Mouse (Mus musculus): ENCODE results near the gene Gm16253.

The Gm16253 gene

GRCm38 (mm10) chr3:96573611-96574511 is 2.9 kb upstream of the Gm16253 start:
- DNase-seq (ENCODE audit: low spot score) = no peak

GRCm38 (mm10) chr3:96575272-96575984 is 1.4 kb upstream of the Gm16253 start:
- DNase-seq (ENCODE audit: low spot score) = peak; percentile 29

GRCm38 (mm10) chr3:96576005-96576658 is 652 bp upstream of the Gm16253 start:
- DNase-seq (ENCODE audit: low spot score) = peak; percentile 47

GRCm38 (mm10) chr3:96577566-96577965 is 782 bp downstream of the Gm16253 start:
- DNase-seq (ENCODE audit: low spot score) = no peak

GRCm38 (mm10) chr3:96578561-96579238 is 1.9 kb downstream of the Gm16253 start:
- DNase-seq (ENCODE audit: low spot score) = no peak

- no peak for DNase-seq (ENCODE audit: low spot score)
These were observed 2.5 kb downstream of the Gm16253 start for GRCm38 (mm10) chr3:96579239-96579750.

DNA sequence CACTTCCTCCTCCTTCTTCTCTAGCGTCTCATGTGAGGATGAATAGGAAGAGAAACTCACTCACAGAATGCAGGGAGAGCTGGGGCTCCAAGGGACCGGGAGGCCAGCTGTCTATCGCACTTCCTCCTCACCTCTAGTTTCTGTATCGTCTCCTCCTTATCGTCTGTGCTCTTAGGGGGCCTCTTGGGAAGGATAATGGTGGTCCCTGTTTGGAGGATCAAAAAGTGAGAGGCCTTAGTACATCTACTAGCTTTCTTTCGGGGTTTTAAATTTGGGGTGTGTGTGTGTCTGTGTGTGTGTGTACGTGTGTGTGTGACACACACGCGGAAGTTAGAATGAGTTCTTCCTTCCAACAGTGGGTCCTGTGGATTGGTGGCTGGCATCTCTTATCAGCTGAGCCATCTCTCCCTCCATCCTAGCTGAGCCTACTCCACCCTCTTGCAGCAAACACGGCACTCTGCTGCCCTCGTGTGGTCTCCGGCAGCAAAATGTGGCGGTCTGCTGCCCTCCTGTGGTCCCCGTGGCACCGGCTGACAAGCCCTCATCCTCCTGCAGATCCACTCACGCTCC is 3.2 kb downstream of the Gm16253 start:
- peak; percentile 96 for DNase-seq (ENCODE audit: low spot score)

DNA sequence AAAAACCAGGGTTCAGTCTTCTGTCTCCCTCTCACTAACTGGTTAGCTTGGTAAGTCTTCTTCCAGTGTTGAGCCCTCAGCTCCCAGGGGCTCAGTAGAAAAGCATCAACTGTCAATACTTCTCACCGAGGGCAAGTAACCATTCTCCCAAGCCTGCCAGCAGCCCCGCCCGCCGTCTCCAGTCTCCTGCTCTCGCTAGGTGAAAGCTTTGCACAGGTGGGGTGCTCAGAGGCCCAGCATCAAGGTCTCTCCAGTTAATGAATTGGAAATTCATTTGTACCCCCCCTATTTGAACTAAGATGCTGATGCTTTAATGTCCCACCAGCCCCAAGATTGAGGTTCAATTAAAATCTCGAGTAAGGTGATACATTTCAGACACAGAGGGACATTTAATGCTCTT is 4.4 kb downstream of the Gm16253 start:
- no peak for DNase-seq (ENCODE audit: low spot score)

- DNase-seq (ENCODE audit: low spot score) = no peak
These were observed 5.2 kb downstream of the Gm16253 start for GRCm38 (mm10) chr3:96581771-96582515.

DNA sequence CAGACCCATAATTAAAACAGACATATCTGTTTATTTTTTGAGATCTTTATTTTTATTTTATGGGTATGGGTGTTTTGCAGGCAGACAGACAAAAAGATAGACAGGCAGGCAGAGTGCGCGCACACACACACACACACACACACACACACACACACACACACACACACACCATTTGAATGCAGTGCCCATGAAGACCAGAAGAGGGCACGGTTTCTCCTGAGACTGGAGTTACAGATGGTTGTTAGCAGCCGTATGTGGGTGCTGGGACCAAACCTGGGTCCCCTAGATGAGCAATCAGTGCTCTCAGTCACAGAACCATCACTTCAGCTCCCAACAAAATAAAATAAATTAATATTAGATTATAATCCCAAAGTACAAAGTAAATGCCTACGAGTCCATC is 6.6 kb downstream of the Gm16253 start:
- no peak for DNase-seq (ENCODE audit: low spot score)

DNA sequence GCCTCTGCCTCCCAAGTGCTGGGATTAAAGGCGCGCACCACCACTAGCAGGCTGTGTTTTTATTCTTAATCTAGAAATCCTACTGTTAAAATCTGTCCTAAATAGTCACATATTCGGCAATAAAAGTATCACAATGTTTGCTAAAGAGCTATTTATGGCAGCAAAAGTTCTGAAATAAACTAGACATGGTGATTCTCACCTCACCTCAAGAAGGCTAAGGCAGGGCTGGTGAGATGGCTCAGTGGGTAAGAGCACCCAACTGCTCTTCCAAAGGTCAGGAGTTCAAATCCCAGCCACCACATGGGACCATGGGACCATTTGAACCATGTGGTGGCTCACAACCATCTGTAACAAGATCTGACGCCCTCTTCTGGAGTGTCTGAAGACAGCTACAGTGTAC is 13.9 kb downstream of the Gm16253 start:
- no peak for DNase-seq (ENCODE audit: low spot score)

GRCm38 (mm10) chr3:96593374-96593773 is 16.6 kb downstream of the Gm16253 start:
- DNase-seq (ENCODE audit: low spot score) = peak; percentile 57

DNA sequence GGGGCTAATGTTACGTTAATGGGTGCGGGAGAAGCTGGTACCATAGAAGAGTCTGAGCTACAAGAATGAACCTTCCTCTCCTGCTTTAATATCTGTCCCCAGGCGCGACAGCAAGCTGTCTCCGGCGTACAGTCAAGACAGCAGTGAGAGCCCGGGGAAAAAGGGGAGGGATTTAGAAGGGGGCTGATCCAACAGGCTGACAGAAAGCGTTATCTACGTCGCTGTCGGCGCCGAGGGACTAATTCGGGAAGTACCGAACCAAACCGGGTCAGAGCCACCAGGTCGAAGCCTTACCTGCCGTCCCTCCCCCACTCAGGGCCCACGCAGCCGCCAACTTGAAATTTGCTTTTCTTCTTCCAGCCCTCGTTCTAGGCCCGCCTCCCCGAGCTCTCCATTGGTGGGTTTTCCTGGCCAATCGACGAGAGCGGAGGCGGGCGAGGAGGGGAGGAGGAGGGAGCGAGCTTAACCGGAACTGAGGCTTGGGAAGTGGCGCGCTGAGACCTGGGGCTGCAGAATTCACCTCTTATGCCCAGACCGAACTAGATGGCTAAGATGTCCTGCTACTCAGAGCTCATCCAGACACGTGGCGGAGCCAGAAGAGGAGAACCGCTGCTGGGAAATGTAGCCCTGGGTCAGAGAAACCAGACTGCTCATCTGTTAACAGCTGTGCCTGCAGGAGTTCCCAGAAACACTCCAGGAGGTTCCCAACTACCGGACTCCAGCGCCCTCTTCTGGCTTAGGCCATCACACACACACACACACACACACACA is 17.2 kb downstream of the Gm16253 start, which contains the start of gene Polr3gl:
Gene Polr3gl, minus strand, starts transcription at position 392 of the 771 bp plus-strand sequence.
- peak; percentile 96 for DNase-seq (ENCODE audit: low spot score)

GRCm38 (mm10) chr3:96594851-96595250 is 18.1 kb downstream of the Gm16253 start:
- no peak for DNase-seq (ENCODE audit: low spot score)

- no peak for DNase-seq (ENCODE audit: low spot score)
These were observed 18.9 kb downstream of the Gm16253 start for GRCm38 (mm10) chr3:96595661-96596060.

DNA sequence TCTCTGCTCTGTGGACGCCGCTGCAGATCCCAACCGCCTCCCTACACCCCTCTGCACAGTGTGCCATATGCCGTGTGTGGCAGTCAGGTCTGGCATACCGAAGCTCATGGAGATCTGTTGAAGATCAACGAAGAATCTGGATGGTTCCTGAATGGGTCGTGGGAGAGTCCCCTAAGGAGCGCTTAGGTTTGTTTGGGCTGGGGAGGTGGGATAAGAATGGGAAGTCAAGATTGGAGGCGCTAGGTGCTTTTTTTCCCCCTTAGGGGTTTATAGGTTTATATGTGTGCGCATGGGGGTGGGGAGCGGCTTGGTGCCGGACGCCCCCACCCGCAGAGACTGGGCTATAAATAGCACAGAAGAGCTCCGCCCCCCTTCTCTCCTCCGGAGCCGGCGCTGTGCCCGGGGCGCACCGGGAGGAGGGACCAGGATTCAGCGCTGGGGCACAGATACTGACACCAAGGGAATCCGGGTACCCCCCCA is 19.5 kb downstream of the Gm16253 start, which contains the start of gene Ankrd34a:
Gene Ankrd34a, plus strand, starts transcription at position 409 of the 480 bp plus-strand sequence.
- no peak for DNase-seq (ENCODE audit: low spot score)

GRCm38 (mm10) chr3:96596855-96597254 is 20.1 kb downstream of the Gm16253 start:
- no peak for DNase-seq (ENCODE audit: low spot score)

DNA sequence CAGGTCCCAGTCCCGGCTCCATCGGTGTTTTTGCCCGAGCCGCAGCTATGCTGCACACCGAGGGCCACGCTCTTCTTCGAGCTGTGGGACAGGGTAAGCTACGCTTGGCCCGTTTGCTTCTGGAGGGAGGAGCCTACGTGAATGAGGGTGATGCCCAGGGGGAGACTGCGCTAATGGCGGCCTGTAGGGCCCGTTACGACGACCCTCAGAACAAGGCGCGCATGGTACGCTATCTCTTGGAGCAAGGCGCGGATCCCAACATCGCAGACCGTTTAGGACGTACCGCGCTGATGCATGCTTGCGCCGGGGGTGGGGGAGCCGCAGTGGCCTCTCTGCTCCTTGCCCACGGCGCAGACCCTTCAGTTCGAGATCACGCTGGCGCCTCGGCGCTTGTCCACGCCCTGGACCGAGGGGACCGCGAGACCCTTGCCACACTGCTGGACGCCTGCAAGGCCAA is 20.7 kb downstream of the Gm16253 start:
- DNase-seq (ENCODE audit: low spot score) = peak; percentile 69

All from embryo, embryonic 10 days (tissue).